Mouse (Mus musculus) hindbrain, embryonic 13.5 days (tissue): ENCODE measurements around the gene Ddx39b. TPM values are rescaled to one million over a fixed set of nuclear protein-coding genes. Genes with fewer than 3 reads are reported as not detected.
A peak's percentile ranks its signal among the peaks of the same experiment; 100 is the strongest.

Experiments used
- ATAC-seq: fragments of 200-750 bp; cut with Nextera tagmentation; 2 replicates; pipeline ENCODE4 v1.8.0; 2017; ENCODE audit warnings: moderate TSS enrichment; ENCODE audit not compliant: low FRiP score
- H3K27ac ChIP-seq: fragments of 300-500 bp; sonication (generic); 2 replicates; pipeline ENCODE4 v1.5.1; 2015; ENCODE audit warnings: inconsistent platforms, mild to moderate bottlenecking, moderate library complexity
- H3K27me3 ChIP-seq: fragments of 300-500 bp; sonication (generic); 2 replicates; pipeline ENCODE4 v1.6.1; 2015; ENCODE audit warnings: mild to moderate bottlenecking, inconsistent platforms
- H3K36me3 ChIP-seq: fragments of 300-500 bp; sonication (generic); 2 replicates; pipeline ENCODE4 v1.6.1; 2015; ENCODE audit warnings: mild to moderate bottlenecking, inconsistent platforms
- H3K4me1 ChIP-seq: fragments of 300-500 bp; sonication (generic); replicated peaks from 2 replicates; pipeline ENCODE4 v1.6.1; 2015; ENCODE audit warnings: inconsistent platforms
- H3K4me2 ChIP-seq: fragments of 300-500 bp; sonication (generic); 2 replicates; pipeline ENCODE4 v1.6.1; 2015; ENCODE audit warnings: inconsistent platforms, mild to moderate bottlenecking, moderate library complexity
- H3K4me3 ChIP-seq: fragments of 300-500 bp; sonication (generic); 2 replicates; pipeline ENCODE4 v1.5.1; 2015; ENCODE audit warnings: mild to moderate bottlenecking, inconsistent platforms
- H3K9ac ChIP-seq: fragments of 300-500 bp; sonication (generic); 2 replicates; pipeline ENCODE4 v1.6.1; 2015; ENCODE audit warnings: mild to moderate bottlenecking, inconsistent platforms
- H3K9me3 ChIP-seq: fragments of 300-500 bp; sonication (generic); 2 replicates; pipeline ENCODE4 v1.6.1; 2016; ENCODE audit warnings: inconsistent platforms
- WGBS: fragments of 180-500 bp; shearing (Covaris S2); methylation state at CpG from one replicate; pipeline ENCODE4 v1.1.7; 2015; 5-methylcytosine and 5-hydroxymethylcytosine counted together
- polyA plus RNA-seq: library from polyadenylated mRNA; unstranded; fragments of >200 nt; fragmentation: Nextera tagmentation; extraction: Ambion mirVana; gene quantifications from 2 replicates; pipeline ENCODE4 v1.2.1, GENCODE M21; 2015

Gene Ddx39b
- 391 and 410 TPM in 2 replicates for polyA plus RNA-seq

GRCm38 (mm10) chr17:35241305-35242014, at the start of gene Ddx39b:
TSS of gene Ddx39b (plus strand) at chr17:35241746.
- under 1% methylated on average over 67 of the region's 69 CpGs for WGBS

GRCm38 (mm10) chr17:35192924-35193323, 48.6 kb upstream of the Ddx39b start:
- no peak for ATAC-seq
- H3K9me3 ChIP-seq = no peaks in the 10 kb centered on the region
- WGBS = 84% methylated on average over 5 of the region's 5 CpGs
- peaks cover 41% of the 10 kb centered on the region for H3K27me3 ChIP-seq
- no peak overlapping the region for H3K4me3 ChIP-seq
- H3K36me3 ChIP-seq = no peaks in the 10 kb centered on the region
- no peak overlapping the region for H3K4me2 ChIP-seq
- no peak overlapping the region for H3K27ac ChIP-seq
- peaks cover 18% of the 10 kb centered on the region for H3K4me1 ChIP-seq
- no peak overlapping the region for H3K9ac ChIP-seq

More at GRCm38 (mm10) chr17:35241305-35242014, at the start of gene Ddx39b:
- no peaks in the 10 kb centered on the region for H3K9me3 ChIP-seq
- H3K27ac ChIP-seq = peak within 1 kb of the TSS; percentile 97
- peak within 1 kb of the TSS; percentile 75 for H3K4me3 ChIP-seq
- peak within 1 kb of the TSS; percentile 92 for H3K4me2 ChIP-seq
- peaks cover 33% of the 10 kb centered on the region for H3K36me3 ChIP-seq
- peak; percentile 90 for ATAC-seq
- peaks cover 58% of the 10 kb centered on the region for H3K4me1 ChIP-seq
- H3K27me3 ChIP-seq = no peaks in the 10 kb centered on the region
- peak within 1 kb of the TSS; percentile 99 for H3K9ac ChIP-seq

GRCm38 (mm10) chr17:35193881-35194843, 47.4 kb upstream of the Ddx39b start, which contains the start of gene Ltb:
TSS of gene Ltb (plus strand) at chr17:35194439.
- H3K9ac ChIP-seq = no peak within 1 kb of the TSS; the same call in 1 of the 2 replicates
- H3K27ac ChIP-seq = no peak within 1 kb of the TSS
- H3K4me2 ChIP-seq = peak within 1 kb of the TSS; percentile 65
- no peak for ATAC-seq
- H3K27me3 ChIP-seq = peaks cover 50% of the 10 kb centered on the region
- no peaks in the 10 kb centered on the region for H3K9me3 ChIP-seq
- H3K36me3 ChIP-seq = no peaks in the 10 kb centered on the region
- 72% methylated on average over 28 of the region's 28 CpGs for WGBS
- peaks cover 18% of the 10 kb centered on the region for H3K4me1 ChIP-seq
- peak within 1 kb of the TSS; percentile 40; the same call in 1 of the 2 replicates for H3K4me3 ChIP-seq

GRCm38 (mm10) chr17:35194844-35195630, 46.5 kb upstream of the Ddx39b start:
- no peak overlapping the region for H3K27ac ChIP-seq
- peak overlapping the region; percentile 40 for H3K4me3 ChIP-seq
- peak overlapping the region; percentile 62 for H3K9ac ChIP-seq
- peaks cover 57% of the 10 kb centered on the region for H3K27me3 ChIP-seq
- no peaks in the 10 kb centered on the region for H3K9me3 ChIP-seq
- ATAC-seq = no peak
- H3K36me3 ChIP-seq = no peaks in the 10 kb centered on the region
- H3K4me2 ChIP-seq = peak overlapping the region; percentile 65
- WGBS = 41% methylated on average over 19 of the region's 19 CpGs
- H3K4me1 ChIP-seq = peaks cover 18% of the 10 kb centered on the region

- no peak overlapping the region for H3K27ac ChIP-seq
- H3K4me3 ChIP-seq = peak overlapping the region; percentile 40
- H3K27me3 ChIP-seq = peaks cover 64% of the 10 kb centered on the region
- H3K9me3 ChIP-seq = no peaks in the 10 kb centered on the region
- no peaks in the 10 kb centered on the region for H3K36me3 ChIP-seq
- peak; percentile 57; the same call in 1 of the 2 replicates for ATAC-seq
- H3K4me1 ChIP-seq = peaks cover 18% of the 10 kb centered on the region
- WGBS = 1% methylated on average over 66 of the region's 66 CpGs
- peak overlapping the region; percentile 62 for H3K9ac ChIP-seq
- H3K4me2 ChIP-seq = peak overlapping the region; percentile 65
Measured at GRCm38 (mm10) chr17:35195631-35196320, 45.8 kb upstream of the Ddx39b start.

- ATAC-seq = no peak
- WGBS = 31% methylated on average over 9 of the region's 9 CpGs
- H3K9me3 ChIP-seq = no peaks in the 10 kb centered on the region
Measured at GRCm38 (mm10) chr17:35196321-35196641, 45.3 kb upstream of the Ddx39b start.

GRCm38 (mm10) chr17:35197126-35197525, 44.4 kb upstream of the Ddx39b start:
- 48% methylated on average over 6 of the region's 6 CpGs for WGBS
- peaks cover 18% of the 10 kb centered on the region for H3K4me1 ChIP-seq
- no peak overlapping the region for H3K4me2 ChIP-seq
- H3K4me3 ChIP-seq = no peak overlapping the region
- no peaks in the 10 kb centered on the region for H3K36me3 ChIP-seq
- no peaks in the 10 kb centered on the region for H3K9me3 ChIP-seq
- H3K27me3 ChIP-seq = peaks cover 78% of the 10 kb centered on the region
- H3K9ac ChIP-seq = no peak overlapping the region
- no peak overlapping the region for H3K27ac ChIP-seq
- no peak for ATAC-seq

More at GRCm38 (mm10) chr17:35196321-35196641, 45.3 kb upstream of the Ddx39b start:
- Histone ChIP-seq H3K27me3 (peaks cover 69% of the 10 kb centered on the region), H3K4me2 (peak overlapping the region; percentile 65), H3K9ac (no peak overlapping the region), H3K4me3 (peak overlapping the region; percentile 40), H3K4me1 (peaks cover 18% of the 10 kb centered on the region), H3K36me3 (no peaks in the 10 kb centered on the region), H3K27ac (no peak overlapping the region)

- WGBS = 73% methylated on average over 7 of the region's 7 CpGs
Measured at GRCm38 (mm10) chr17:35198029-35198428, 43.5 kb upstream of the Ddx39b start.

GRCm38 (mm10) chr17:35198946-35199345, 42.6 kb upstream of the Ddx39b start:
- H3K27ac ChIP-seq = no peak overlapping the region
- WGBS = 32% methylated on average over 8 of the region's 8 CpGs
- no peak for ATAC-seq
- H3K27me3 ChIP-seq = peaks cover 90% of the 10 kb centered on the region
- no peak overlapping the region for H3K9ac ChIP-seq
- H3K9me3 ChIP-seq = no peaks in the 10 kb centered on the region
- peaks cover 18% of the 10 kb centered on the region for H3K4me1 ChIP-seq
- H3K4me3 ChIP-seq = no peak overlapping the region
- no peak overlapping the region for H3K4me2 ChIP-seq
- no peaks in the 10 kb centered on the region for H3K36me3 ChIP-seq

More at GRCm38 (mm10) chr17:35198029-35198428, 43.5 kb upstream of the Ddx39b start:
- Histone ChIP-seq H3K36me3 (no peaks in the 10 kb centered on the region), H3K4me1 (peaks cover 18% of the 10 kb centered on the region), H3K27me3 (peaks cover 87% of the 10 kb centered on the region), H3K9ac (no peak overlapping the region), H3K4me2 (no peak overlapping the region), H3K9me3 (no peaks in the 10 kb centered on the region), H3K4me3 (no peak overlapping the region), H3K27ac (no peak overlapping the region)
- no peak for ATAC-seq

GRCm38 (mm10) chr17:35200398-35200797, 41.1 kb upstream of the Ddx39b start:
- Histone ChIP-seq H3K27me3 (peaks cover 89% of the 10 kb centered on the region), H3K27ac (no peak overlapping the region), H3K4me2 (no peak overlapping the region), H3K9ac (no peak overlapping the region), H3K9me3 (no peaks in the 10 kb centered on the region), H3K36me3 (no peaks in the 10 kb centered on the region), H3K4me1 (peaks cover 13% of the 10 kb centered on the region), H3K4me3 (no peak overlapping the region)
- 89% methylated on average over 11 of the region's 11 CpGs for whole genome bisulfite sequencing
- no peak for ATAC-seq

- Histone ChIP-seq H3K4me3 (no peak overlapping the region), H3K9me3 (no peaks in the 10 kb centered on the region), H3K27ac (no peak overlapping the region), H3K27me3 (peaks cover 82% of the 10 kb centered on the region), H3K9ac (no peak overlapping the region), H3K4me2 (no peak overlapping the region), H3K4me1 (peaks cover 6% of the 10 kb centered on the region), H3K36me3 (no peaks in the 10 kb centered on the region)
- ATAC-seq = no peak
- 75% methylated on average over 11 of the region's 11 CpGs for WGBS
Measured at GRCm38 (mm10) chr17:35201128-35201527, 40.4 kb upstream of the Ddx39b start.
